Mouse (Mus musculus) C2C12 (cell line): Measurements from ENCODE around the gene Rcc1l.

ENCODE experiments used
- CEBPB ChIP-seq: IDR thresholded peaks from one replicate; pipeline ENCODE4 v1.6.1; 2011; ENCODE audit warnings: low read depth, mild to moderate bottlenecking, control low read depth, moderate library complexity
- CTCF ChIP-seq: IDR thresholded peaks from one replicate; pipeline ENCODE4 v1.5.1; 2011; ENCODE audit not compliant: control insufficient read depth, insufficient read depth, insufficient read length
- FOSL1 ChIP-seq: IDR thresholded peaks from one replicate; pipeline ENCODE4 v1.8.0; 2011; ENCODE audit warnings: mild to moderate bottlenecking, low read length; ENCODE audit not compliant: poor library complexity, insufficient read depth, severe bottlenecking
- MAX ChIP-seq: IDR thresholded peaks from one replicate; pipeline ENCODE4 v1.6.1; 2011; ENCODE audit warnings: mild to moderate bottlenecking, control low read depth
- USF1 ChIP-seq: IDR thresholded peaks from one replicate; pipeline ENCODE4 v1.6.1; 2011; ENCODE audit warnings: low read depth, mild to moderate bottlenecking, control low read depth, moderate library complexity

GRCm38 (mm10) chr5:134170167-134170566 lies 6.4 kb downstream of the Rcc1l start:
- TF ChIP-seq MAX (no peak), CTCF (no peak), USF1 (no peak), CEBPB (no peak), FOSL1 (no peak)
